Mouse (Mus musculus): ENCODE measurements around the gene Eno3. TPM values are rescaled to one million over a fixed set of nuclear protein-coding genes. Genes with fewer than 3 reads are reported as not detected.

Gene Eno3
- total and polyA plus RNA-seq, 3 experiments: 14.2 to 16.8 TPM; not detected in 1

DNA sequence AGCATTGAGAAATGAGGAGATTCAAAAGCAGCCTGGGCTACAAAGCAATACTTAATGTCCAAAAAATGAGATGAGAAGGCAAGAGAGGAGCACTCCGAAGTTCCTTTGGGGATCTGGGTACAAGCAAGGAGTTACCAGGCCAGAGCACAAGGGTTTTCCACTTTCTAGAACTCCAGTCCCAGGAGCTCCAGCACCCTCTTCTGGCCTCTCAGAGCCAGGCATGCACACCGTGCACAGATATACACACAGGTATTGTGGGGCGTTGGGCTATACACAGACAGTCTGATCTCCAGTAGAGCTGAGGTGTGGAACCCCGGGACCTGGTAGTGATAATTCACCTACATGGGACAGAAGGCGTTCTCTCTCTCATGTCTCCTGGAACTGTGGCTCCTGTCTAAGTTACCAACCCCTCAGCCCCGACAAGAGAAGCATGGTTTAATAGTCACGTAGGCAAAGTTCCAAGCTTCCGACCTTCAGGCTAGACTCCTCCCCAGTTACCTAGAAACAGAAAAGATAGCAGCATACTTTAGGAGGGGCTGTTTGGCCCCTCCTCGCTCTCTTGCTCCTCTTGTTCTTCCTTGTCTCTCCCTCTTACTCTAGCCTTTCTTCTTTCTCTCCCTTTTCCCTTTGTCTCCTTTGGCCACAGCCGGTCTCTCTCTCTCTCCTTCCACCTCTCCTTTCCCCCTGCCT lies 33.8 kb upstream of the Eno3 start:
- no peaks in the 10 kb centered on the region for H3K9me3 ChIP-seq (replicated peaks; ENCODE audit: insufficient read depth, low read length)
- no peaks in the 10 kb centered on the region for H3K79me2 ChIP-seq (ENCODE audit: control insufficient read depth, insufficient read depth, low read length, poor library complexity)
- peaks cover 0 to 12% of the 10 kb centered on the region in 2 experiments; a peak in 2 of 4 replicates for H3K36me3 ChIP-seq (ENCODE audit: control insufficient read depth in 1 of 2, insufficient read depth in 2 of 2, low read length in 2 of 2)
- H3K27ac ChIP-seq (ENCODE audit: control insufficient read depth, low read depth, low read length): peak overlapping the region; percentile 65
- peaks cover 5 to 12% of the 10 kb centered on the region in 2 experiments for H3K4me1 ChIP-seq (ENCODE audit: control insufficient read depth in 1 of 2, insufficient read depth in 2 of 2, low read length in 2 of 2)
- peak overlapping the region; percentile 22 to 52 for H3K4me3 ChIP-seq (ENCODE audit: control insufficient read depth in 1 of 2, insufficient read depth in 1 of 2, low read depth in 2 of 2, low read length in 2 of 2)
- DNase-seq (ENCODE audit: low read depth, low spot score): peak; percentile 94
- H3K27me3 ChIP-seq (ENCODE audit: control insufficient read depth in 1 of 2, insufficient read depth in 2 of 2, low read length in 2 of 2): no peaks in the 10 kb centered on the region
- H3K9ac ChIP-seq (ENCODE audit: control insufficient read depth, low read depth, low read length, poor library complexity, severe bottlenecking): peak overlapping the region; percentile 52
- no peak for TF ChIP-seq MAFK (IDR thresholded peaks at IDR 0.05; ENCODE audit: borderline replicate concordance, low read depth, low read length)
- no peak for TF ChIP-seq HCFC1 (IDR thresholded peaks at IDR 0.05; ENCODE audit: low read depth, low read length)
- 0 out of 2 replicates have a peak, but pooled peaks have one; percentile 66 for TF ChIP-seq MYC (IDR thresholded peaks at IDR 0.05; ENCODE audit: low read depth, low read length)
- no peak for TF ChIP-seq TCF12 (IDR thresholded peaks at IDR 0.05; ENCODE audit: low read depth, low read length)
- TF ChIP-seq POLR2AphosphoS5 (IDR thresholded peaks at IDR 0.05; ENCODE audit: borderline replicate concordance, low read depth, low read length): no peak
- no peak for TF ChIP-seq KAT2A (conservative IDR thresholded peaks at IDR 0.05; ENCODE audit: low read depth, low read length)
- 0 out of 2 replicates have a peak, but pooled peaks have one; percentile 47 for TF ChIP-seq ZNF384 (IDR thresholded peaks at IDR 0.05; ENCODE audit: low read depth, low read length)
- no peak for TF ChIP-seq NRF1 (IDR thresholded peaks at IDR 0.05; ENCODE audit: insufficient read depth, low read depth, low read length, poor library complexity, severe bottlenecking)
- TF ChIP-seq ZC3H11A (IDR thresholded peaks at IDR 0.05; ENCODE audit: low read depth, low read length): peak; percentile 87
- TF ChIP-seq ETS1 (IDR thresholded peaks at IDR 0.05; ENCODE audit: low read depth, low read length): no peak
- TF ChIP-seq MXI1 (IDR thresholded peaks at IDR 0.05; ENCODE audit: low read depth, low read length): peak; percentile 88
- TF ChIP-seq CTCF (IDR thresholded peaks at IDR 0.05 in 2 of 3, conservative IDR thresholded peaks at IDR 0.05 in 1 of 3; ENCODE audit: control insufficient read depth in 1 of 3, insufficient read depth in 1 of 3, low read depth in 2 of 3, low read length in 3 of 3, poor library complexity in 1 of 3, severe bottlenecking in 1 of 3): peak; percentile 67 to 93 (median 86)
- TF ChIP-seq SIN3A (IDR thresholded peaks at IDR 0.05; ENCODE audit: low read length): peak; percentile 70; the same call in 1 of the 2 replicates
- TF ChIP-seq GATA1 (IDR thresholded peaks at IDR 0.05; ENCODE audit: low read depth, low read length): peak; percentile 53
- TF ChIP-seq ELF1 (IDR thresholded peaks at IDR 0.05; ENCODE audit: low read depth, low read length): no peak
- TF ChIP-seq CHD1 (IDR thresholded peaks at IDR 0.05; ENCODE audit: low read depth, low read length): no peak
- TF ChIP-seq MYB (IDR thresholded peaks at IDR 0.05; ENCODE audit: low read depth, low read length): no peak
- peak; percentile 88 for TF ChIP-seq RAD21 (IDR thresholded peaks at IDR 0.05; ENCODE audit: low read depth, low read length)
- no peak for TF ChIP-seq POLR2AphosphoS2 (IDR thresholded peaks at IDR 0.05; ENCODE audit: low read length)
- TF ChIP-seq POLR2A (IDR thresholded peaks at IDR 0.05; ENCODE audit: control insufficient read depth in 1 of 2, insufficient read depth in 1 of 2, low read depth in 1 of 2, low read length in 2 of 2, poor library complexity in 1 of 2): no peak
- no peak for TF ChIP-seq E2F4 (IDR thresholded peaks at IDR 0.05; ENCODE audit: borderline replicate concordance, low read depth, low read length)
- TF ChIP-seq USF2 (IDR thresholded peaks at IDR 0.05; ENCODE audit: borderline replicate concordance in 1 of 2, insufficient read depth in 1 of 2, low read depth in 1 of 2, low read length in 2 of 2): no peak
- TF ChIP-seq EP300 (IDR thresholded peaks at IDR 0.05; ENCODE audit: low read depth in 1 of 2, low read length in 2 of 2): no peak
- TF ChIP-seq ZKSCAN1 (IDR thresholded peaks at IDR 0.05; ENCODE audit: low read depth, low read length): no peak
- peak; percentile 92 for TF ChIP-seq SMC3 (IDR thresholded peaks at IDR 0.05; ENCODE audit: low read depth, low read length)
- peak; percentile 68; the same call in 1 of the 2 replicates for TF ChIP-seq MAZ (IDR thresholded peaks at IDR 0.05; ENCODE audit: low read depth, low read length)
- no peak for TF ChIP-seq CHD2 (IDR thresholded peaks at IDR 0.05; ENCODE audit: low read length)
- TF ChIP-seq BHLHE40 (IDR thresholded peaks at IDR 0.05; ENCODE audit: borderline replicate concordance, low read depth, low read length): no peak
- no peak for TF ChIP-seq GABPA (IDR thresholded peaks at IDR 0.05; ENCODE audit: low read depth, low read length)
- no peak for TF ChIP-seq USF1 (IDR thresholded peaks at IDR 0.05; ENCODE audit: low read depth, low read length)
- TF ChIP-seq MEF2A (IDR thresholded peaks at IDR 0.05; ENCODE audit: extremely low read depth, insufficient replicate concordance, low read depth, low read length, poor library complexity, severe bottlenecking): no peak
- TF ChIP-seq ZMIZ1 (IDR thresholded peaks at IDR 0.05; ENCODE audit: low read depth, low read length): no peak
- no peak for TF ChIP-seq UBTF (IDR thresholded peaks at IDR 0.05; ENCODE audit: borderline replicate concordance, insufficient read depth, low read depth, low read length)
- TF ChIP-seq NELFE (IDR thresholded peaks at IDR 0.05; ENCODE audit: low read depth, low read length): no peak
- peak; percentile 55; the same call in 1 of the 2 replicates for TF ChIP-seq TBP (IDR thresholded peaks at IDR 0.05; ENCODE audit: low read depth, low read length)
- TF ChIP-seq MAX (IDR thresholded peaks at IDR 0.05; ENCODE audit: low read length): no peak

Data from MEL (cell line).